Mouse (Mus musculus): ENCODE measurements around the gene Ak6.

The Ak6 gene

DNA sequence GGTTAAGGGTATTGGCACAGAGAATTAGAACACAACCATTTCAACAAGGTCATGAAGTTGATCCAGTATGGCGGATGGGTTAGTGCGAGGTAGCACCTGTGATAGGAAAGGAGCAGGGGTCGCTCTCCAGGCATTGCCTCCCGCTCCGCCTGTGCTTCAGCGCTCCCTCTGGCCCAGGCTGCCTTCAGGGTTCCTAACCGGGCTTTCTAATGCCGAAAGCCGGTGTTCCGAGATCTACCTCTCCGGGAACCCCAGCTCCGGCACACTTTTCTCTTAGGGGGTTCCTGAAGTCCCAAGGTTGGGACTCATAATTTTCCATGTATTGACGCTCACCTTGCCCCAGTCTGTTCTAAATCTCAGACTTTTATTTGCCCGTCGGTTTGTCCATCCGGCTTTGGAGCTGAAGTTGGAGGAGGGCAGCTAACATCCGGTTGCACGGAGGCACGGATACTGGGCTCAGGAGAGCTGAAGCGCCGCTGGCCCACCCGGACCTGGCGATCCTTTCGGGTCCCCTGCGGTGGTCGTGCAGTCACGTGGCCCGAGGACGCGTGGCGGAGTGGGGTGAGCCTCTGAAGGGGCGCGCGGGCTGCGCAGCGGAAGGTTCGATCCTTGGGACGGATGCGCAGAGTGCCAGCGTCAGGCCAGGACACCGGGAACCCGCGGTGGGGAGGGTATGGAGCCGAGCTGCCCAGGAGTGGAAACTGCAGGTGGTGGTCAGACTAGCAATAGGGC lies 18.7 kb downstream of the Ak6 start, which contains the start of gene Ccdc125:
Gene Ccdc125, plus strand, starts transcription at position 427 of the 732 bp plus-strand sequence.
- peak; percentile 51 for DNase-seq

DNA sequence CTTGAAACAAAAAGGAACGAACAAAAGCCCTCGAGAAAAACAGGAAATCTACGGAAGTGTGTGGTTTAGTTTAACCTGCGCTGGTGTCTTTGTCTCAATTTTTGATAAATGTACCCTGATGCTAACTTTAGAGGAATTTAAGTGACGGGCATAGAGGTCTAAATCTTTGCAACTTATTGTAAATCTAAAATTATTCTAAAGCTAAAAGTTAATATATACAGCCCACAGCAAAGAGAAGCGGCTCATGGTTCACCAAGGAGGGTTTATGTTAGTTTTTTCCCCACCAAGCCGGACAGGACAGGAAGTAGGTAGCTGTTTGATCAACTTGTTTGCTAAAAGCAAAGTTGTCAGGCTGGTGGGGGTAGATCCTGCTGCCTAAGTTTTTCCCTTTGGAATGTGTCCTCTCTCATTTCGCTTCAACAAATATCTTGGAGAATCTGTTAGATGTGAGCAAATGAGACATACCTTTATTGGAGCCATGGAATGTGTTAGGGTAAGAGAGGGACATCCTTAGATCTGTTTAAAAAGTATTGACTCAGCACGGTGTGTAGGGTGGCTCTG lies 19.5 kb downstream of the Ak6 start:
- no peak for DNase-seq

DNA sequence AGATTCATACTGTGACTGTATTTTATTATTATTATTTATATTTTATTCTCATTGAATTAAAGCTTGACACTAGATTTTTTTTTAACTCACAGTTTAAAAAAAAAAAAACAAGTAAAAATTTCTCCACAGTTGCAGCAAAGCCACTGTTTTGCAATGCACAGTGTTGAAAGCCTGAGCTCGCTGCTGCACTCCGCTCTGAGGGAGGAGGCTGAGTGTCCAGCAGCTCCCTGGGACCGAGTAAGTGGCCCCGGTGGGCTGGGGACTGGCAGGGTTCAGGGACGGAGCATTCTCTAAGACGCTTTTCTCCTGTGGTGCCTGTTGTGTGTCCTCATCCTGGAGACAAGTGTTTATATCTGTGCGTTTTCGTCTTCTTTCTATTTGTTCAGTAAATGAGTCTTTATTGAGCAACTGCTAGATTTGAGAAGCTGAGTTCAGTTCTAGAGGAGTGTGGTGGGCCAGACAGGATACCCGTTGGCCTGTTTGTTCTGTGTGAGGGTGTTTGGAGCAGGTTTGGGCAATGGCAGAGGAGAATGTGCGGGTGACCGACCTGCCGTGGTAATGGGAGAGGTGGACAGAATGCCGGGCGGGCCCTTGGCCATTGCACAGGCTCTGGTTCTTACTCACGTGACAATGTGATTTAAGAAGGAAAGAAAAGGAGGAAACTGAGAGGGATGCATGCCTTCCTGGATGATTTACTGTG lies 25.3 kb downstream of the Ak6 start:
- no peak for DNase-seq

DNA sequence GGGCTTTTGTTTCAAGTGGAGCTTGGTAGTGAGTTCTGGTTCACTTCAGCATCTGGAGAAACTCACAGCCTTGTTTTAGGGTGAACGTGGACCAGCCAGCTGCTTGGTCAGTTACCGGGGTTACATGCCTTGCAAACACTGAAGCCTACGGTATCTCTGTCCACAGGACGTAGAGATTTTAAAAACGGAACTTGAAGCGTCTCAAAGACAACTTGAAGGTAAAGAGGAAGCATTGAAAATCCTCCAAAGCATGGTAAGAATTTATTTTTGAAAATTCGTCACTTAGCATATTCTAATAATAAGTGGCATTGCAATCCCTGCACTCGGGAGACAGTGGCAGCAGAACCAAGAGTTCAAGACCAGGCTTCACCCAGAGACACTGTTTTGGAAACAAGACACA lies 30.8 kb downstream of the Ak6 start:
- DNase-seq = no peak

DNA sequence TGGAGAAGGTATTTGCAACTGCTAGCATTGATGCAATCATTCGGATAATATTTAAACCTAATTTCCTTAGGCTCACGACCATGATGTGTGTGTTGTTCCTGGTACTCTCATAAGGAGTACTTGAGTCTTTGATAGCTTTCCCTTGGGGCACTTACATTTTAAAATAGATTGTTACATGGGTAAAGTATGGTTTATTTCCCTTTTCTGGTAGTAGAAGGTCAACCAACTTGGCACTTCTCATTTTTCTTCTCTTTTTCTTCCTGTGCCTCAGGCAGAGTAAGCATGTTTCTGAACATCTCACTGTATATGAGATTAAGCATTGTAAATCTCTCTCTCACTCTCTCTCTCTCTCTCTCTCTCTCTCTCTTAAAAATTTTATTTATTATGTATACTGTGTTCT lies 32.1 kb downstream of the Ak6 start:
- no peak for DNase-seq

DNA sequence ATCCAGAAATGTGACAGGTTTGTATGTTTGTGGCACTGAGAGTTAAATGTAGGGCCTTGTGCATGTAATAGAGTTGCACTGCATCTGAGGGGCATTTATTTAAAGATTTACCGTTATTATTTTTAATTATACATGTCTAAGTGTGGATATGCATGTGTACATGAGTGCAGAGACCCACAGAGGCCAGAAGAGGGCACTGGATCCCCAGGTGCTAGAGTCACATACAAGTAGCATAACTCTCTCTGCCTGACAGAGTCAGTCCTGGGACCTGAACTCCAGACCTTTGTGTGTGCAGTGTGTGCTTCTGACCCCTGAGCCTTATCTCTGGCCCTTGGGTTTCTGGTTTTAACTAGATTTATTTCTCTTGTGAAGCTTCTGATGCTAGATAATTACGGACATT lies 33.6 kb downstream of the Ak6 start:
- no peak for DNase-seq

DNA sequence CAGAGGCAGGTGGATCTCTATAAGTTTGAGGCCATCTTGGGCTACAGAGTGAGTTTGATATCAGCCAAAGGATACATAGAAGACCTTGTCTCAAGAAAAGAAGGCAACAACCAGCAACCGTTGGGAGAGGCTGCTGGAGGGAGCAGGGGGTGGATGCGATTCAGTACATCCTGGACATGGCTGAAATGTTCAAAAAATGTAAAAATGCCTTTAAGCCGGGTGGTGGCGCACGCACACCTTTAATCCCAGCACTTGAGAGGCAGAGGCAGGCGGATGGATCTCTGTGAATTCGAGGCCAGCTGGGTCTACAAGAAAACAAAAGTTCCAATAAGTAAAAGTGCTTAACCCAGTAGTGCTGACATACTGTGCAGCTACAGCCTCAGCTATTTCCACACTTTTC lies 36.7 kb downstream of the Ak6 start:
- no peak for DNase-seq

DNA sequence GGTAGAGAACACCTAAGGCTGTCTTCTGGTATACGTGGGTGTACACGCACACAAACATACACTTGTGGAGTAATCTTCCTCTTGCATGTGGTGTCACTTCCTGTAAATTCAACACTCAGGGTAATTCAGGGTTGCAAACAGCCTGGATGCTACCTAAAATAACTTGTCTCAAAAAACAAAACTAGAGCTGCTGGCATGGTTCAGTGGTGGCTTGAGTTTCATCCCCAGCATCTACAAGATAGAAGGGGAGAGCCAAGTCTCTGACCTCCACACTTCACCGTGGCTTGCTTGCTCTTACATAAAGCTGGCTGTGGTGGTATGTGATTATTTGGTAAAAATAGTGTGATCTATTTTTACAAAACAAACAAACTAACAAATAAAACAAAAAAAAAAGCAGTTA lies 46.8 kb downstream of the Ak6 start:
- no peak for DNase-seq

DNA sequence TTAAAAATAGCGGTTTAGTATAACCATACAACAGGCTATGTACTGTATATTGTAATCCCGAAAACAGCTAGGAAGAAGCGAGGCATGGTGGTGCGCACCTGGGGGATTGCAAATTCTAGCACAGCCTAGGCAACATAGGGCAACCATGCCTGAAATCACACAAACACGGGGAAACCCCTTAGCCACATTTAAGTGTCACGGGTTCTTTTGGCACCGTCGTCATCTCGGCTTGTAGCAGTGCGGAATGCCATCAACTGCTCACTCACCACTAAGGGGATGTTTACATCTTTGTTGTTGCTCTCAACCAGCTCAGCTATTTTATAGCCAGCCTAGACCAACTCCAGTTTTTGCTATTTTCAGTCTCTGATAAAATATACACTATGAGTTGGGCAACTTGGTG lies 48.1 kb downstream of the Ak6 start:
- no peak for DNase-seq

DNA sequence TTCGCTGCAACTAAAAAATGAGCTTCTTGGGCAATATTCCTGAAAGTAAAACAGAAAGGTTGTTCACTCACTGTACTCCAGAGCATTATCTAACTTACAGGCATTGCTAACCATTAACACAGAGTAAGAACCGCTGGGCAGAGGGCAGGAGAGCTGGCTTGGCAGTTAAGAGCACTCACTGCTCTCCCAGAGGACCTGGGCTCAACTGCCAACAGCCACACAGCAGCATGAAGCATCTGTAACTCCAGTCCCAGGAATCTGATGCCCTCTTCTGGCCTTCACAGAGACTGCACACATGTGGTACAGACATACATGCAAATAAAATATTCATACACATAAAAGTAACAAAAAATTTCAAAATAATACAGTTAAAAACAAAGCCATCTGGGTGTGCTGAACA lies 52.7 kb downstream of the Ak6 start:
- peak; percentile 59 for DNase-seq

DNA sequence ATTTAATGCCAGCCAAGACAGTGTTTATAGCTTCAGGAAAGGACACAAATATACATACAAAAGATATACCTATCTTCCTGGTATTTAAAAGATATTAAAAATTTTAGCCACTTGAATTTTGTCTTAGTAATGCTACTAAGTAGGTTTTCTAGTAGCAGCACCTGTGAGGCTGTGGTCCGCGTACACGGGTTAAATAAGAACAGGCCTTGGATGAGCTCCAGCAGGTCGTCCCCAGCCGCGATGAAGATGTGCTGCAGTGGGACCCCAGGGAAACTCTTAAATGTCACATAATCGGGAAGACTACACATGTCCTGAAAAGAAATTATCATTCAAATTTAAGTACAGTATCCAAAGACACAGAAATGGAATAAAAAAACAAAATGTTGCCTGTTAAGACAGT lies 55.4 kb downstream of the Ak6 start:
- DNase-seq = no peak

DNA sequence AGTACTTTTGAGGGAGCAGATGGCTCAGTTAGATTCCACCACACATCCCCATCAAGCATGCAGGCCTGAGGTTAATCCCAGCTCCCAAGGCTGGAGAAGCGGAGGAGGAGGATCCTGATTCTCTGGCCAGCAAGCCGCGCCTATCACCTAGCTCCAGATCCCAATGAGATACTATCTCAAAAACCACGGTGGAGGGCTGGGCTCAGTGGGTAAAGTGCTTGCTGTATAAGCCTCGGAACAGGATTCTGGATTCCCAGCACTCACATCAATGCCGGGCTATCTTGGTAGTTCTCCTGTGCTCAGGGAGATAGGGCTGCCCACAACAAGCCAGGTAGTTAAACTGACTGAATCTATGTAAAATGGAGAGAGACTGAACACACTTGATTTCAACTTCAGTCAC lies 64.7 kb downstream of the Ak6 start:
- DNase-seq = no peak

Data from kidney, postnatal 14 days (tissue).